Mouse (Mus musculus) MEL (cell line): Measurements from ENCODE around the gene D130043K22Rik. TPM values are rescaled to one million over a fixed set of nuclear protein-coding genes. Genes with fewer than 3 reads are reported as not detected.

ENCODE experiments used
- DNase-seq: peaks from one replicate; pipeline ENCODE4 v3.0.0; 2011; ENCODE audit warnings: low read depth, low spot score
- H3K27ac ChIP-seq: 2 replicates; pipeline ENCODE4 v1.5.1; 2012; ENCODE audit warnings: low read depth, mild to moderate bottlenecking, control low read depth, low read length, moderate library complexity; ENCODE audit not compliant: control insufficient read depth
- H3K27me3 ChIP-seq, 2 experiments: fragments of 150-350 bp in 1 of 2; sonication (generic) in 1 of 2; 2 replicates each; pipeline ENCODE4 v1.6.1; 2012; ENCODE audit warnings: low read length in 2 of 2, mild to moderate bottlenecking in 2 of 2, improper control_type of control experiment in 1 of 2, moderate library complexity in 1 of 2; ENCODE audit not compliant: insufficient read depth in 2 of 2, control insufficient read depth in 1 of 2
- H3K36me3 ChIP-seq, 2 experiments: 2 replicates each; pipeline ENCODE4 v1.6.1; 2012 to 2014; ENCODE audit warnings: low read length in 2 of 2, improper control_type of control experiment in 1 of 2, inconsistent platforms in 1 of 2, mild to moderate bottlenecking in 1 of 2; ENCODE audit not compliant: insufficient read depth in 2 of 2, control insufficient read depth in 1 of 2
- H3K4me1 ChIP-seq, 2 experiments: fragments of 150-350 bp in 1 of 2; sonication (generic) in 1 of 2; 2 replicates each; pipeline ENCODE4 v1.6.1; 2012; ENCODE audit warnings: low read length in 2 of 2, improper control_type of control experiment in 1 of 2, mild to moderate bottlenecking in 1 of 2; ENCODE audit not compliant: insufficient read depth in 2 of 2, control insufficient read depth in 1 of 2
- H3K4me3 ChIP-seq, 2 experiments: fragments of 150-350 bp in 1 of 2; sonication (generic) in 1 of 2; 2 replicates each; pipeline ENCODE4 v1.5.1; 2012; ENCODE audit warnings: low read depth in 2 of 2, low read length in 2 of 2, mild to moderate bottlenecking in 2 of 2, moderate library complexity in 2 of 2, control low read depth in 1 of 2, improper control_type of control experiment in 1 of 2; ENCODE audit not compliant: control insufficient read depth in 1 of 2, insufficient read depth in 1 of 2
- H3K79me2 ChIP-seq: 2 replicates; pipeline ENCODE4 v1.6.1; 2012; ENCODE audit warnings: mild to moderate bottlenecking, low read length, moderate library complexity; ENCODE audit not compliant: control insufficient read depth, poor library complexity, insufficient read depth
- H3K9ac ChIP-seq: 2 replicates; pipeline ENCODE4 v1.6.1; 2012; ENCODE audit warnings: low read depth, mild to moderate bottlenecking, control low read depth, low read length, moderate library complexity; ENCODE audit not compliant: control insufficient read depth, poor library complexity, severe bottlenecking
- H3K9me3 ChIP-seq: fragments of 150-350 bp; sonication (generic); replicated peaks from 2 replicates; pipeline ENCODE4 v1.6.1; 2012; ENCODE audit warnings: mild to moderate bottlenecking, low read length, improper control_type of control experiment, moderate library complexity; ENCODE audit not compliant: insufficient read depth
- CHD1 ChIP-seq: IDR thresholded peaks from 2 replicates; pipeline ENCODE4 v1.6.1; 2012; ENCODE audit warnings: low read depth, mild to moderate bottlenecking, inconsistent platforms, low read length, improper control_type of control experiment
- ETS1 ChIP-seq: IDR thresholded peaks from 2 replicates; pipeline ENCODE4 v1.6.1; 2012; ENCODE audit warnings: low read depth, mild to moderate bottlenecking, inconsistent platforms, low read length, improper control_type of control experiment, moderate library complexity
- GATA1 ChIP-seq: IDR thresholded peaks from 2 replicates; pipeline ENCODE4 v1.6.1; 2011; ENCODE audit warnings: low read depth, low read length, improper control_type of control experiment
- HCFC1 ChIP-seq: IDR thresholded peaks from 2 replicates; pipeline ENCODE4 v1.6.1; 2012; ENCODE audit warnings: low read depth, mild to moderate bottlenecking, inconsistent platforms, low read length, improper control_type of control experiment, moderate library complexity
- JUND ChIP-seq: IDR thresholded peaks from 2 replicates; pipeline ENCODE4 v1.6.1; 2011; ENCODE audit warnings: low read depth, mild to moderate bottlenecking, improper control_type of control experiment, low read length
- KAT2A ChIP-seq: conservative IDR thresholded peaks from 2 replicates; pipeline ENCODE4 v1.6.1; 2012; ENCODE audit warnings: low read depth, low read length, improper control_type of control experiment, inconsistent platforms
- MAFK ChIP-seq: IDR thresholded peaks from 2 replicates; pipeline ENCODE4 v1.6.1; 2011; ENCODE audit warnings: low read depth, mild to moderate bottlenecking, low read length, improper control_type of control experiment, borderline replicate concordance
- MAX ChIP-seq: IDR thresholded peaks from 2 replicates; pipeline ENCODE4 v1.6.1; 2011; ENCODE audit warnings: low read length, improper control_type of control experiment
- MXI1 ChIP-seq: IDR thresholded peaks from 2 replicates; pipeline ENCODE4 v1.6.1; 2011; ENCODE audit warnings: mild to moderate bottlenecking, low read depth, low read length, improper control_type of control experiment
- NRF1 ChIP-seq: IDR thresholded peaks from 2 replicates; pipeline ENCODE4 v1.6.1; 2014; ENCODE audit warnings: low read depth, mild to moderate bottlenecking, inconsistent platforms, low read length, improper control_type of control experiment, moderate library complexity; ENCODE audit not compliant: poor library complexity, insufficient read depth, severe bottlenecking
- POLR2AphosphoS2 ChIP-seq: IDR thresholded peaks from 2 replicates; pipeline ENCODE4 v1.6.1; 2011; ENCODE audit warnings: low read length, improper control_type of control experiment
- POLR2AphosphoS5 ChIP-seq: IDR thresholded peaks from 2 replicates; pipeline ENCODE4 v1.6.1; 2012; ENCODE audit warnings: low read depth, borderline replicate concordance, mild to moderate bottlenecking, inconsistent platforms, low read length, moderate library complexity, mixed read lengths
- RAD21 ChIP-seq: IDR thresholded peaks from 2 replicates; pipeline ENCODE4 v1.6.1; 2011; ENCODE audit warnings: mild to moderate bottlenecking, low read depth, low read length, improper control_type of control experiment
- RCOR1 ChIP-seq: IDR thresholded peaks from 2 replicates; pipeline ENCODE4 v1.6.1; 2012; ENCODE audit warnings: low read depth, mild to moderate bottlenecking, inconsistent platforms, low read length, improper control_type of control experiment
- SIN3A ChIP-seq: IDR thresholded peaks from 2 replicates; pipeline ENCODE4 v1.6.1; 2012; ENCODE audit warnings: low read length, improper control_type of control experiment, inconsistent platforms
- SMC3 ChIP-seq: IDR thresholded peaks from 2 replicates; pipeline ENCODE4 v1.6.1; 2011; ENCODE audit warnings: low read depth, low read length, improper control_type of control experiment
- TAL1 ChIP-seq: IDR thresholded peaks from 2 replicates; pipeline ENCODE4 v1.6.1; 2012; ENCODE audit warnings: mild to moderate bottlenecking, inconsistent platforms, low read length, moderate library complexity, mixed read lengths
- TBP ChIP-seq: IDR thresholded peaks from 2 replicates; pipeline ENCODE4 v1.8.0; 2011; ENCODE audit warnings: low read depth, low read length, improper control_type of control experiment
- UBTF ChIP-seq: IDR thresholded peaks from 2 replicates; pipeline ENCODE4 v1.6.1; 2012; ENCODE audit warnings: low read depth, mild to moderate bottlenecking, inconsistent platforms, low read length, improper control_type of control experiment, moderate library complexity, borderline replicate concordance; ENCODE audit not compliant: insufficient read depth
- USF2 ChIP-seq, 2 experiments: IDR thresholded peaks; 2 replicates each; pipeline ENCODE4 v1.6.1; 2011 to 2012; ENCODE audit warnings: improper control_type of control experiment in 2 of 2, low read length in 2 of 2, borderline replicate concordance in 1 of 2, inconsistent platforms in 1 of 2, low read depth in 1 of 2, mild to moderate bottlenecking in 1 of 2; ENCODE audit not compliant: insufficient read depth in 1 of 2
- ZMIZ1 ChIP-seq: IDR thresholded peaks from 2 replicates; pipeline ENCODE4 v1.6.1; 2012; ENCODE audit warnings: low read depth, mild to moderate bottlenecking, inconsistent platforms, low read length, improper control_type of control experiment, moderate library complexity
- ZNF384 ChIP-seq: IDR thresholded peaks from 2 replicates; pipeline ENCODE4 v1.6.1; 2012; ENCODE audit warnings: low read depth, mild to moderate bottlenecking, inconsistent platforms, low read length, improper control_type of control experiment
- polyA plus RNA-seq, 2 experiments: library from polyadenylated mRNA; stranded (reverse) in 1 of 2; unstranded in 1 of 2; fragments of >175 nt in 1 of 2; fragments of >200 nt in 1 of 2; gene quantifications; 2 replicates each; pipeline versions ENCODE4 v1.2.1 to v1.2.4; 2012; ENCODE audit warnings: low replicate concordance in 2 of 2, low read depth in 1 of 2; ENCODE audit not compliant: insufficient read length in 2 of 2, insufficient read depth in 1 of 2, missing spikeins in 1 of 2
- total RNA-seq: library from RNA; depleted of rRNA; stranded (reverse); fragments of 300-350 nt; gene quantifications from 2 replicates; pipeline ENCODE4 v1.2.3, GENCODE M21; 2012

D130043K22Rik gene
- total and polyA plus RNA-seq, 3 experiments: not detected

GRCm38 (mm10) chr13:24868233-24868632 is 23.3 kb downstream of the D130043K22Rik start:
- TF ChIP-seq MAFK (no peak), KAT2A (no peak), JUND (no peak), GATA1 (no peak), RAD21 (no peak)
- TF ChIP-seq, all 39 proteins: peak for 0
- H3K9me3 ChIP-seq: no peaks in the 10 kb centered on the region
- peaks cover 0 to 1% of the 10 kb centered on the region in 2 experiments; a peak in 1 of 4 replicates for H3K27me3 ChIP-seq
- no peaks in the 10 kb centered on the region for H3K36me3 ChIP-seq
- no peak overlapping the region for H3K27ac ChIP-seq
- no peak for DNase-seq
- H3K79me2 ChIP-seq: no peaks in the 10 kb centered on the region
- H3K4me1 ChIP-seq: peaks cover 0 to 3% of the 10 kb centered on the region in 2 experiments; a peak in 1 of 4 replicates
- H3K9ac ChIP-seq: no peak overlapping the region
- no peak overlapping the region for H3K4me3 ChIP-seq

- TF ChIP-seq RCOR1: no peak
- no peak for TF ChIP-seq ZNF384
- no peak for TF ChIP-seq TAL1
- TF ChIP-seq HCFC1: no peak
- TF ChIP-seq SMC3: no peak
- TF ChIP-seq KAT2A: no peak
- no peak for TF ChIP-seq NRF1
- TF ChIP-seq ETS1: no peak
- TF ChIP-seq, all 39 proteins: peak for 0
- Histone ChIP-seq H3K27ac (no peak overlapping the region), H3K27me3 (peaks cover 0 to 5% of the 10 kb centered on the region in 2 experiments; a peak in 3 of 4 replicates), H3K9me3 (no peaks in the 10 kb centered on the region), H3K4me1 (no peaks in the 10 kb centered on the region), H3K79me2 (no peaks in the 10 kb centered on the region), H3K9ac (no peak overlapping the region), H3K36me3 (no peaks in the 10 kb centered on the region), H3K4me3 (no peak overlapping the region)
- no peak for DNase-seq
Measured at GRCm38 (mm10) chr13:24879359-24880040, 34.6 kb downstream of the D130043K22Rik start.

DNA sequence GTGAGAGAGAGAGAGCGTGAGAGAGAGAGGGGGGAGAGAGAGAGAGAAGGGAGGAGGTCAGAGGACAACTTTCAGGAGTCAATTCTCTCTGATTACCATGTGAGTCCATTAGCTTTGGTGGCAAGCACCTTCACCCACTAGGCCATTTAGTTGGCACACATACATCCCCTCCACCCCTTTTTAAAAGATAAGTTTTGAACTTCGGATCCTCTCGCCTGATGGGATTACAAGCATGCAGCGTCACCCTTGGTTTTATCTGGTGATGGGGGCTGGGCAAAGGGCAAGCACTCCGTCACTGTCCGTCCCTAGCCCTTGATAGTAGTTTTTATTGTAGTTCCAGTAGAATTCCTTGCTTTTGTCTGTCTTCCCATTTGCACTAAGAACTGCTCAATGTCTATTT is 35.3 kb downstream of the D130043K22Rik start:
- no peak for DNase-seq
- no peak for TF ChIP-seq TAL1
- no peak for TF ChIP-seq ZMIZ1
- no peak for TF ChIP-seq GATA1
- no peak for TF ChIP-seq SMC3
- TF ChIP-seq MAFK: no peak
- TF ChIP-seq MXI1: no peak
- TF ChIP-seq POLR2AphosphoS2: no peak
- no peak for TF ChIP-seq TBP
- TF ChIP-seq CHD1: no peak
- TF ChIP-seq MAX: no peak
- no peak for TF ChIP-seq SIN3A
- no peak for TF ChIP-seq USF2 (IDR thresholded peaks at IDR 0.05; ENCODE audit: borderline replicate concordance in 1 of 2, insufficient read depth in 1 of 2, low read depth in 1 of 2, low read length in 2 of 2)
- TF ChIP-seq POLR2AphosphoS5: no peak
- TF ChIP-seq JUND: no peak
- TF ChIP-seq UBTF: no peak
- H3K27me3 ChIP-seq: peaks cover 0 to 5% of the 10 kb centered on the region in 2 experiments; a peak in 3 of 4 replicates
- H3K4me3 ChIP-seq: no peak overlapping the region
- H3K4me1 ChIP-seq: no peaks in the 10 kb centered on the region
- no peaks in the 10 kb centered on the region for H3K36me3 ChIP-seq
- no peak overlapping the region for H3K27ac ChIP-seq
- no peak overlapping the region for H3K9ac ChIP-seq
- H3K9me3 ChIP-seq: no peaks in the 10 kb centered on the region
- H3K79me2 ChIP-seq: no peaks in the 10 kb centered on the region
